18 mouse cellular contexts compared by ENCODE assay signal in genomic region chr3:118189382-118189781, GRCm38 (mm10).
DNase-seq lines count a peak whose midpoint lies in the region; ATAC-seq and TF ChIP-seq lines count a peak whose summit lies in the region.
"Had no signal": no experiment of that assay in that cellular context is flagged by ENCODE, and none has a peak within 500 bp of the region (broad histone marks: within the 10 kb centered on the region; RNA-seq: fewer than 3 reads in every experiment).

No protein-coding gene starts in this region.

- no peak for TF ChIP-seq CTCF in midbrain, postnatal 0 days (IDR thresholded peaks at IDR 0.05)
- no peak for TF ChIP-seq CTCF in stomach, postnatal 0 days (IDR thresholded peaks at IDR 0.05; ENCODE audit: low read depth)

- DNase-seq in cerebellum, postnatal 10 days: peak; percentile 38 to 47
- DNase-seq in cerebellum, adult 11 months: no peak
- DNase-seq in midbrain, postnatal 0 days (ENCODE audit: low spot score): peak; percentile 6
- peak; percentile 13 for DNase-seq in stomach, postnatal 0 days (ENCODE audit: low spot score)
- DNase-seq in ovary, postnatal 14 days (ENCODE audit: low spot score): no peak
- DNase-seq: cerebellum, adult 2 months; kidney, adult 8-10 months; right cerebral cortex, adult 18-20 months; spleen, adult 18-20 months; thymus, postnatal 36 days had no signal

- no peaks in the 10 kb centered on the region for H3K9me3 ChIP-seq in intestine, embryonic 15.5 days
- H3K9me3 ChIP-seq in intestine, embryonic 16.5 days (ENCODE audit: control insufficient read depth, low read length): no peaks in the 10 kb centered on the region
- H3K9me3 ChIP-seq in midbrain, postnatal 0 days (ENCODE audit: low read length): no peaks in the 10 kb centered on the region
- no peaks in the 10 kb centered on the region for H3K9me3 ChIP-seq in midbrain, embryonic 13.5 days
- H3K9me3 ChIP-seq in stomach, postnatal 0 days (ENCODE audit: control insufficient read depth, low read length): no peaks in the 10 kb centered on the region
- H3K9me3 ChIP-seq: limb, embryonic 15.5 days had no signal

- no peaks in the 10 kb centered on the region for H3K27me3 ChIP-seq in intestine, embryonic 15.5 days (replicated peaks)
- H3K27me3 ChIP-seq in intestine, embryonic 16.5 days (replicated peaks; ENCODE audit: control insufficient read depth, insufficient read depth, low read length): no peaks in the 10 kb centered on the region
- no peaks in the 10 kb centered on the region for H3K27me3 ChIP-seq in midbrain, postnatal 0 days (ENCODE audit: insufficient read depth, low read length)
- no peaks in the 10 kb centered on the region for H3K27me3 ChIP-seq in midbrain, embryonic 13.5 days
- H3K27me3 ChIP-seq in stomach, postnatal 0 days (ENCODE audit: control insufficient read depth, insufficient read depth, low read length): no peaks in the 10 kb centered on the region
- H3K27me3 ChIP-seq: limb, embryonic 15.5 days had no signal

- no peak for TF ChIP-seq EP300 in stomach, postnatal 0 days (optimal IDR thresholded peaks at IDR 0.05)

- no peak overlapping the region for H3K4me2 ChIP-seq in intestine, embryonic 15.5 days (replicated peaks)
- no peak overlapping the region for H3K4me2 ChIP-seq in intestine, embryonic 16.5 days (ENCODE audit: low read depth, low read length)
- no peak overlapping the region for H3K4me2 ChIP-seq in midbrain, postnatal 0 days (ENCODE audit: low read depth, low read length, poor library complexity, severe bottlenecking)
- H3K4me2 ChIP-seq in midbrain, embryonic 13.5 days (replicated peaks): no peak overlapping the region
- H3K4me2 ChIP-seq in stomach, postnatal 0 days (replicated peaks; ENCODE audit: low read depth): no peak overlapping the region
- H3K4me2 ChIP-seq: limb, embryonic 15.5 days; midbrain, embryonic 11.5 days had no signal

- H3K4me3 ChIP-seq in intestine, embryonic 15.5 days (replicated peaks): no peak overlapping the region
- no peak overlapping the region for H3K4me3 ChIP-seq in intestine, embryonic 16.5 days (ENCODE audit: low read length)
- H3K4me3 ChIP-seq in midbrain, postnatal 0 days (ENCODE audit: low read depth, low read length): no peak overlapping the region
- H3K4me3 ChIP-seq in midbrain, embryonic 13.5 days (replicated peaks): no peak overlapping the region
- H3K4me3 ChIP-seq in stomach, postnatal 0 days (ENCODE audit: low read depth, low read length): no peak overlapping the region
- H3K4me3 ChIP-seq: limb, embryonic 15.5 days; myocyte had no signal

- no peak overlapping the region for H3K27ac ChIP-seq in intestine, embryonic 15.5 days
- no peak overlapping the region for H3K27ac ChIP-seq in intestine, embryonic 16.5 days (ENCODE audit: low read length)
- H3K27ac ChIP-seq in midbrain, postnatal 0 days (ENCODE audit: low read depth, low read length): no peak overlapping the region
- no peak overlapping the region for H3K27ac ChIP-seq in midbrain, embryonic 13.5 days
- H3K27ac ChIP-seq in stomach, postnatal 0 days (replicated peaks): no peak overlapping the region
- H3K27ac ChIP-seq: limb, embryonic 15.5 days had no signal

- H3K9ac ChIP-seq in intestine, embryonic 15.5 days: no peak overlapping the region
- no peak overlapping the region for H3K9ac ChIP-seq in intestine, embryonic 16.5 days (ENCODE audit: low read depth, low read length)
- no peak overlapping the region for H3K9ac ChIP-seq in midbrain, postnatal 0 days (replicated peaks; ENCODE audit: low read length, poor library complexity, severe bottlenecking)
- H3K9ac ChIP-seq in midbrain, embryonic 13.5 days (replicated peaks): no peak overlapping the region
- H3K9ac ChIP-seq in stomach, postnatal 0 days (ENCODE audit: low read length): no peak overlapping the region
- H3K9ac ChIP-seq: limb, embryonic 15.5 days had no signal

- ATAC-seq in intestine, embryonic 15.5 days: peak; percentile 56; the same call in 1 of the 2 replicates
- ATAC-seq in intestine, embryonic 16.5 days: no peak; the same call in 1 of the 2 replicates
- ATAC-seq in midbrain, postnatal 0 days (ENCODE audit: low FRiP score): no peak
- no peak for ATAC-seq in midbrain, embryonic 13.5 days
- ATAC-seq in stomach, postnatal 0 days (ENCODE audit: low FRiP score, low TSS enrichment): no peak
- ATAC-seq: forebrain, embryonic 16.5 days; hindbrain, embryonic 16.5 days had no signal

- no peaks in the 10 kb centered on the region for H3K36me3 ChIP-seq in intestine, embryonic 15.5 days
- H3K36me3 ChIP-seq in intestine, embryonic 16.5 days (ENCODE audit: control insufficient read depth, insufficient read depth, low read length): no peaks in the 10 kb centered on the region
- H3K36me3 ChIP-seq in midbrain, postnatal 0 days (ENCODE audit: insufficient read depth, low read length): no peaks in the 10 kb centered on the region
- no peaks in the 10 kb centered on the region for H3K36me3 ChIP-seq in midbrain, embryonic 13.5 days
- H3K36me3 ChIP-seq in stomach, postnatal 0 days (ENCODE audit: control insufficient read depth, insufficient read depth, low read length): no peaks in the 10 kb centered on the region
- H3K36me3 ChIP-seq: limb, embryonic 15.5 days had no signal

- no peaks in the 10 kb centered on the region for H3K4me1 ChIP-seq in intestine, embryonic 15.5 days (replicated peaks)
- 0 out of 2 replicates have a peak, but pooled peaks cover 2% of the 10 kb centered on the region for H3K4me1 ChIP-seq in intestine, embryonic 16.5 days (ENCODE audit: control insufficient read depth, insufficient read depth, low read length)
- H3K4me1 ChIP-seq in midbrain, postnatal 0 days (ENCODE audit: insufficient read depth, low read length): no peaks in the 10 kb centered on the region
- no peaks in the 10 kb centered on the region for H3K4me1 ChIP-seq in midbrain, embryonic 13.5 days (replicated peaks)
- H3K4me1 ChIP-seq in stomach, postnatal 0 days (replicated peaks; ENCODE audit: control insufficient read depth, insufficient read depth): no peaks in the 10 kb centered on the region
- H3K4me1 ChIP-seq: limb, embryonic 15.5 days had no signal

Comparison
In these comparisons a context has a peak if more than half of its experiments do, and no peak if none do; other contexts are left out.
1. DNase-seq: peak in cerebellum, postnatal 10 days (2 of 2), midbrain, postnatal 0 days (single experiment) and stomach, postnatal 0 days (single experiment); none in cerebellum, adult 11 months (single experiment) and ovary, postnatal 14 days (single experiment).